Mouse (Mus musculus): ENCODE data around the gene Hspbp1.

Gene Hspbp1

DNA sequence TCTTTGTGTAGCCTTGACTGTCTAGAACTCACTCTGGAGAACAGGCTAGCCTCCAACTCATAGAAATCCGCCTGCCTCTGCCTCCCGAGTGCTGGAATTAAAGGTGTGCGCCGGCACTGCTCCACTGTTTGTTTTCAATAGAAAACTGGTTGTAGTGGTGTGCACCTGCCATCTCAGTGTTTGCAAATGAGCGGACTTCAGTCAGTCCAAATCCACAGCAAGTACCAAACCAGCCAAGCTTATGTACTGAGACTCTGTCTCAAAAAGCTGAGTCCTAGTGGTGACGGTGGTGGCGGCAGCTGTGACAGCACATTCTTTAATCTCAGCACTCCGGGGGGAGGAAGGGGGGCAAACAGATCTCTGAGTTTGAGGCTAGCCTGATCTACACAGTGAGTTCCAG is 16.4 kb downstream of the Hspbp1 start:
- no peak for DNase-seq (ENCODE audit: low read depth)

DNA sequence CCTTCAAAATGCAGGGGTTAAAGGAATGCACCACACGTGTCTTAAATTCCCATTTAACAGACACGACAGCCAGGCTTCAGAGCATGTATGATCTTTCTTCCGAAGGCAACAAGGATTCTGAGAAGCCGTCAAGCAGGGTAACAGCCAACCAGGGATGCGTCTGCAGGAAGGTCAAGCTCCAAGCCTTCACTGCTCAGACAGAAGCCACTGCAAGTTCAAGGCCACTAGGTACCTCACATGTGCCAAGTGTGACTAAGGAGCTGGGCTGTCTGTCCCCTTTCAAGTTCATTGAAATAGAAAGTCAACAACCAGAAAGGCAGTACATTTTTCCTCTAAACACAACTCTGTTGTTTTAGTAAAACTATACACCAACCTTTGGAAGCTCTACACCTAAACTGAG is 18.0 kb downstream of the Hspbp1 start:
- no peak for DNase-seq (ENCODE audit: low read depth)

DNA sequence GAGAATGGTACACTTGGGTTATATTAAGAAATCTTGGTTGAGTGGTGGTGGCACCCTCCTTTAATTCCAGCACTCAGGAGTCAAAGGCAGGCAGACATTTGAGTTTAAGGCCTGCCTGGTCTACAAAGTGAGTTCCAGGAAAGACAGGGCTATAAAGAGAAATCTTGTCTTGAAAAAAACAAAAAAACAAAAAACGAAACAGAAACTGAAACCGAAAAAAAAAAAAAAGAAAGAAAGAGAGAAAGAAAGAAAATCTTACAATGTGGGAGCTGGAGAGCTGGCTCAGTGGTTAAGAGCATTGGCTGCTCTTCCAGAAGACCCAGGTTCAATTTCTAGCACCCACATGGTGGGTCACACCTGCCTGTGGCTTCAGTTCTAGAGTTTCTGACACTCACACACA is 21.1 kb downstream of the Hspbp1 start:
- no peak for DNase-seq (ENCODE audit: low read depth)

GRCm38 (mm10) chr7:4663179-4663578 is 21.7 kb downstream of the Hspbp1 start:
- DNase-seq (ENCODE audit: low read depth): no peak

DNA sequence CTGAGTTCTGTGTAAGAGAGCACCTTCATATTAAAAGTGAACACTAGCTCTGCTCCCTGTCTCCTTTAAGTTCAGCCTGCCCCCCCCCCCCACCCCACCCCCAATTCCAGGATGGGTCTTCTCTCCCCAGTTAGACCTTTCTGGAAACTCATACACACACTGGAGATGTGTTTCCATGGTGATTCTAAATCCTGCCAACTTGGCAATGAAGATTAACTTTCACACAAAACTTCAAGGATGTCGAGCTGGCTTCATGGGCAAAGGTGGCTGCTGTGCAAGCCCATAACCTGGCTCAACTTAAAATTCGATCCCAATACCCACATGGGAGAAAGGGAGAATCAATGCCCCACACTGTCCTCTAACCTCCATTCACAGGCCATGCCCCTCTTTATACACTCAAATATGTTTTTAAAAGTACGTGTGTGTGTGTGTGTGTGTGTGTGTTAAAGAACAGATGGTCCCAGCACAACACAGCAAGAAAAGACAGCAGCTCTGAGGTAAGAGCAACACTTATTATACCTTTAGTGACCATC is 24.9 kb downstream of the Hspbp1 start:
- no peak for DNase-seq (ENCODE audit: low read depth)

DNA sequence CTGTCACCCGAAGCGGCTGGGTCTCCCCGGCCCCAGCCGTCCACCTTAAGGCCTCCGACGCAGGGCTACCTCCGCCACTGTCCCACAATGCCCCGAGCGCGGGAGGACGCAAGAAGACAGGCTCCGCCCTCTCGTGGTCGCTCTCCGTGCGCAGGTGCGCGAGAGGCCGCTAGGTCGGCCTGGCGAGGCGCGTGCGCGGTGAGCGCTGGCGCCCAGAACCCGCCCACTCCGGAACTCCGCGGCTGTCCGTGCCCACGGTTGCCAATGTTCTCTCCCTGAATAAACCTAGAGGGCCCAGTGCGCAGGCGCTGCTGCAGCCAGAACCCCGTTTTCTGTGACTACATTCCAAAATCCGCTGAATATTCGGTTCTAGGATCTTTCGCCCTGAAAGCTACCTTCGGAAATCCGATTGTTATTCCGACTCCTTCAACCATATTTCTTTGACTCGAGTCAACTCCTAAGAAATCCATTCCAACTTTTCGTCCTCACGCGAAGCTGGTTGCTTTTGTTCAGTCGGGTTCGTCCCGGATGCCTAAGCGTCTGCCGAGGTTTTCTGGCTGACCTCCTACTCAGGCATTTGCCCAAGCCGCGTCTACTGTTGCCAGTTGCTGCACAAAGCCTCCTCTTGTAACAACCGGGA is 25.8 kb downstream of the Hspbp1 start, which contains the start of gene Ppp6r1:
Gene Ppp6r1, minus strand, starts transcription at position 108 of the 640 bp plus-strand sequence.
- DNase-seq (ENCODE audit: low read depth): peak; percentile 95

DNA sequence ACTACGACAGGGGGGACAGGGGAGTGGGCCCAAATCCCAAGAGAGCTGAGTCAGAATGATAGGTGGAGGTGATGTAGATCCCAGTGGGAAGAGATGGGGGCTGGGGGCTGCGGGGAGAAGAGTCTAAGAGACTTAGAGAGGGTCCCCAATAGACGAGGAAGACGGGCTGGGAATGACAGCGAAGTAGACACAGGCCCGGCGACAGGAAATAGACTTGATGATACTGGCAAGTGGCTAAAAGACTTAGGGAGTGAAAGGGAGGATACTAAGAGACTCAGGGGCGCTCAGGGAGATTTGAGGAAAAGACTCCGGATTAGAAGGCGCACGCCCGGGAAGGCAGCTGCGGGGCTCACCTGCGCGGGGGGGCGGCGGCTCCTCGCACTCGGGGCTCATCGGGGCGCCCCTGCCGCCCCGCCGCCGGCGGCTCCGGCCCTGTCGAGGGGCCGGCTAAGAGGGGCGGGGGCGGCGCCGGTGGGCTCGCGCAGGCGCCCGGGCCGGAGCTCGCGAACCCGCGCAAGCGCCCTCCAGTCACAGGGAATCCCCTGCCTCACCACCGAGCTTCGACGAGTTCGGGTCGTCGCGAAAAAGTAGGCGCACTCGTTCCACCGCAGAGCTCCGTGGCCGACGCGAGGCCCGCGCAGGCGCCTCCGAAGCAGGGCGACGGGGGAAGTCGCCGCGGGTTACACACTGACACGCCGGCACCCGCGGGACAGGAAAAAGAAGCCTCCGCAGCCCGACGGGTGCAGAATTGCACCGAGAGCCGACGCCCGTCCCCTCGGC is 26.6 kb downstream of the Hspbp1 start:
- no peak for DNase-seq (ENCODE audit: low read depth)

- DNase-seq (ENCODE audit: low read depth): no peak
Measured at GRCm38 (mm10) chr7:4657521-4658127, 27.2 kb downstream of the Hspbp1 start.

GRCm38 (mm10) chr7:4656818-4657217 is 28.1 kb downstream of the Hspbp1 start:
- no peak for DNase-seq (ENCODE audit: low read depth)

GRCm38 (mm10) chr7:4655916-4656315 is 29.0 kb downstream of the Hspbp1 start:
- DNase-seq (ENCODE audit: low read depth): no peak

- DNase-seq (ENCODE audit: low read depth): no peak
Measured at GRCm38 (mm10) chr7:4655393-4655792, 29.5 kb downstream of the Hspbp1 start.

DNA sequence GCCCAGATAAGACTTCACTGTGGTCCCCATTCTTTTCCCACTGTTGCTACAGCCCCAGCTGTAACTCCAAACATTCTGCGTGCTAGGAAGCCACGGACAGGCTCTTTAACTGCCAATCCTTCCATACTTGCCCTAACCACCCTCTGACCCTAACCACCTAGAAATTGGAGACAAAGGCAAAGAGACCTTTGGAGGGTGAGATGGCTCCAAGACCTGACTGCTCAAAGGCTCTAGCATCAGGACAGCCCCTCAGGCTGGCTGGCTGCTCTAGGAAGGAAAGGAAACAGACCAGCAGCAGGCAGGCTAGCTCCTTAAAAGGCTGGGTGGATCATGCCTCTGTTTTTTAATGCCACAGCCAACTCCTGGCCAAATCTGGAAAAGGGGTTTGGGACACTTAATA is 30.6 kb downstream of the Hspbp1 start:
- DNase-seq (ENCODE audit: low read depth): no peak

- DNase-seq (ENCODE audit: low read depth): no peak
Measured at GRCm38 (mm10) chr7:4653780-4654179, 31.1 kb downstream of the Hspbp1 start.

- no peak for DNase-seq (ENCODE audit: low read depth)
Measured at GRCm38 (mm10) chr7:4653351-4653750, 31.5 kb downstream of the Hspbp1 start.

GRCm38 (mm10) chr7:4652726-4653125 is 32.1 kb downstream of the Hspbp1 start:
- DNase-seq (ENCODE audit: low read depth): no peak

DNA sequence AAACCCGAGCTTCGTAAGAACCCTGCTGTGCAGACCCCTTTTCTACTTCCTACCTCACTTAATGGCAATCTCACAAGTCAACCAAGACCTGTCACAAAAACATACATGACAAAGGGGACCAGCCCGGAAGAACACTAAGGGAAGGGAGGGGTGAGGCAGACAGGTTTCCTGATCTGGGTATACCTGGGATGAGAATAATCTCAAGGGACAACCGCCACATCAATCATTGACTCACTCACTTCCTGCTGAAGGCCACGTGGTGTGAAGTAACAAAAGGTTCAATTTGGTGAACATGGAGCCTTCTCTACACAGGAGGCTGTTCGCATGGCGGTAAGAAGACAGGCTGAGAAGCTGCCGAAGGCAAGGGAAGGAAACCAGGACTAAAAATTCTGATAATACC is 33.3 kb downstream of the Hspbp1 start:
- DNase-seq (ENCODE audit: low read depth): no peak

DNA sequence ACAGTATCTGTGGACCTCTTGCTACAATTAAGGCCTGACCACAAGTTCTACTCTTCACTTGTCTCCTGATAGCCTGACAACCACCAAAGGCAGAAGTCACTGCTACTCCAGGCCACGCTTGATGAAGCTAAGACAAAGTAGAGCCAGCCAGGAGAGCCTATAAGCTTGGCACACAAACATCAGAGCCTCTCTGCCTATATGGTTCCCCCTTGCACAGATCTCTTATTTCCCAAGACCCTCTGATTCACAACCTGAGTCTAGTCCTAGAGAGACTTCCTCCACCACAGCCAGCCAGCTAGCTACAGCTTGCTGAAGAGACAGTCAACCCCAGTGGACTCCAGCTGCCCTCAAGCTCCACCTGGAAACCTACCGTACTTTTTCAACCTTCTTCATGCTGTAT is 36.9 kb downstream of the Hspbp1 start:
- DNase-seq (ENCODE audit: low read depth): no peak

GRCm38 (mm10) chr7:4647291-4647690 is 37.6 kb downstream of the Hspbp1 start:
- no peak for DNase-seq (ENCODE audit: low read depth)

DNA sequence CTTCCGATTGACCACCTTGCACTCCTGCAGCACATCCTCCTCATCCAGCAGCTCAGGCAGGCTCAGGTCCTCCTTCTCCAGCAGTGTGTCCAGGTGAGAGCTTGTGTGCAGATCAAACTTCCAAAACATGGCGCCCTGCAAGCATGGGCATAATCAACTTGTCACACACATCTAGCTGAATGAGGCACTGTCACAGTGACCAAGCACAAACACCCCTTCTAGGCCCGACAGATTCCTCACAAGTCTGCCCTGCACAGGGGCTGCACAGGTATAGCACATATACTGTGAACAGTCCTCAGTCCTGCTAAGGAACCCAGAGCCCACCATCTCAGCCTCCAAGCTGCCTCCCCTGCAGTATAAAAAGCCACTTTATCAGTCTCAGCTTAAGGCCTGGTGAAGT is 38.1 kb downstream of the Hspbp1 start:
- DNase-seq (ENCODE audit: low read depth): no peak

- no peak for DNase-seq (ENCODE audit: low read depth)
Measured at GRCm38 (mm10) chr7:4643225-4643624, 41.6 kb downstream of the Hspbp1 start.

DNA sequence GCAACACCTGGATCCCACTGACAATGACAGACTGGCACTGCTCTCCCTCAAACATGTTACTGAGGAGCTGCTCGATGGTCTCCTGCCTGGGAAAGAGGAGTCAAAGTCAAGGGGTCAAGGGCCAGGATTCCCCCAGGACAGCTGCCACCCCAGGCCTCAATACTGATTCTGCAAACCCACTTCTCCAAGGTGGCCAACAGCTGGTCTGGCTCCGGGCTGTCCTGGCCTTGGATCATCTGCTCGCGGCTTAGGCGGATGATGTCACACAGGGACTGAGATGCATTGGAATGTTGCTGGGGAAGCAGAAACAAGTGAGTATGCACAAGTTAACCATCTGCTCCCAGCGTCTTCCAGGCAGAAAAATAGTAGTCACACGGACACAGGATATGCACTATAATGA is 42.9 kb downstream of the Hspbp1 start:
- no peak for DNase-seq (ENCODE audit: low read depth)

DNA sequence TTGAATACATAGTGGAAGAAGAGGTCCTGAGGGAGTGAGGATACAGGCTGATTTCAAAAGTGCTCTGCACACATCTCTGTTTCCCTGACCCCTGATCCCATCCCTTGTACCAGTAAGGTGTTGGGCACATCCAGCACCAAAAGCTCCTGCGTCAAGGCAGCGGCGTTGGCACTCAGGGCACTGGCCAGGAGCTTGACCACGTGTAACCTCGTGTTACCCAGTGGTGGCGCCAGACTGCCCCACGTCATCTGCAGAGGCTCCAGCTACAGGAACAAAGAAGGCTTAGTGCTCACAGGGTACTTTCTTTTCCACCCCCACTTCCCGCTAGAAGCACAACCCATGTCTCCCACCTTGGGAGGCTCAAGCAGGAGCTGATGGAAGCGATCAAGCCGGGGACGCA is 43.7 kb downstream of the Hspbp1 start:
- no peak for DNase-seq (ENCODE audit: low read depth)

GRCm38 (mm10) chr7:4636179-4636578 is 48.7 kb downstream of the Hspbp1 start:
- no peak for DNase-seq (ENCODE audit: low read depth)

Data from c-Kit-positive CD71-positive TER-119-negative erythroid progenitor cells, embryonic 14.5 days (primary cell).